Mouse (Mus musculus): ENCODE data around the gene Abt1. TPM values are rescaled to one million over a fixed set of nuclear protein-coding genes. Genes with fewer than 3 reads are reported as not detected.
A peak's percentile ranks its signal among the peaks of the same experiment; 100 is the strongest.
"Not testable (repeated sequence)": the region's sequence is repeated elsewhere in the genome, so short reads cannot be mapped to it uniquely, and the experiment has no call there.

The Abt1 gene
- total and polyA plus RNA-seq, 2 experiments from 2014 or later = 4.9 to 5.2 TPM

GRCm38 (mm10) chr13:23411311-23412210, 12.1 kb downstream of the Abt1 start:
- peak overlapping the region; percentile 57; the same call in 1 of the 2 replicates for H3K9ac ChIP-seq (replicated peaks; ENCODE audit: low read length, poor library complexity, severe bottlenecking)
- WGBS = 5% methylated on average over 29 of the region's 29 CpGs
- no peaks in the 10 kb centered on the region for H3K9me3 ChIP-seq (ENCODE audit: low read length)

GRCm38 (mm10) chr13:23410632-23411031, 13.0 kb downstream of the Abt1 start:
- Histone ChIP-seq H3K4me3 (ENCODE audit: low read depth, low read length) (no peak overlapping the region), H3K27ac (ENCODE audit: low read depth, low read length) (no peak overlapping the region), H3K27me3 (ENCODE audit: insufficient read depth, low read length) (0 out of 2 replicates have a peak, but pooled peaks cover 2% of the 10 kb centered on the region), H3K4me1 (ENCODE audit: insufficient read depth, low read length) (no peaks in the 10 kb centered on the region), H3K9ac (replicated peaks; ENCODE audit: low read length, poor library complexity, severe bottlenecking) (no peak overlapping the region), H3K9me3 (ENCODE audit: low read length) (no peaks in the 10 kb centered on the region), H3K36me3 (ENCODE audit: insufficient read depth, low read length) (no peaks in the 10 kb centered on the region), H3K4me2 (ENCODE audit: low read depth, low read length, poor library complexity, severe bottlenecking) (no peak overlapping the region)
- WGBS = 73% methylated on average over 9 of the region's 9 CpGs
- no peak for ATAC-seq (ENCODE audit: low FRiP score)
- no peak for DNase-seq (ENCODE audit: low spot score)
- TF ChIP-seq CTCF (IDR thresholded peaks at IDR 0.05) = no peak

More at GRCm38 (mm10) chr13:23411311-23412210, 12.1 kb downstream of the Abt1 start:
- TF ChIP-seq CTCF (IDR thresholded peaks at IDR 0.05) = peak; percentile 22
- DNase-seq (ENCODE audit: low spot score) (peak; percentile 71), ATAC-seq (ENCODE audit: low FRiP score) (peak; percentile 51)
- Histone ChIP-seq H3K4me1 (ENCODE audit: insufficient read depth, low read length) (no peaks in the 10 kb centered on the region), H3K36me3 (ENCODE audit: insufficient read depth, low read length) (peaks cover under 1% of the 10 kb centered on the region; the same call in 1 of the 2 replicates), H3K4me2 (ENCODE audit: low read depth, low read length, poor library complexity, severe bottlenecking) (peak overlapping the region; percentile 54), H3K27ac (ENCODE audit: low read depth, low read length) (no peak overlapping the region), H3K27me3 (ENCODE audit: insufficient read depth, low read length) (0 out of 2 replicates have a peak, but pooled peaks cover 2% of the 10 kb centered on the region), H3K4me3 (ENCODE audit: low read depth, low read length) (peak overlapping the region; percentile 46)

- 16% methylated on average over 2 of the region's 2 CpGs for WGBS
- Histone ChIP-seq H3K9ac (replicated peaks; ENCODE audit: low read length, poor library complexity, severe bottlenecking) (no peak overlapping the region), H3K4me1 (ENCODE audit: insufficient read depth, low read length) (no peaks in the 10 kb centered on the region; the same call in 1 of the 2 replicates), H3K4me2 (ENCODE audit: low read depth, low read length, poor library complexity, severe bottlenecking) (no peak overlapping the region), H3K27ac (ENCODE audit: low read depth, low read length) (no peak overlapping the region), H3K4me3 (ENCODE audit: low read depth, low read length) (no peak overlapping the region; the same call in 1 of the 2 replicates), H3K9me3 (ENCODE audit: low read length) (no peaks in the 10 kb centered on the region; the same call in 1 of the 2 replicates), H3K36me3 (ENCODE audit: insufficient read depth, low read length) (no peaks in the 10 kb centered on the region), H3K27me3 (ENCODE audit: insufficient read depth, low read length) (peaks cover 16% of the 10 kb centered on the region)
- no peak for DNase-seq (ENCODE audit: low spot score)
- no peak for ATAC-seq (ENCODE audit: low FRiP score)
- TF ChIP-seq CTCF (IDR thresholded peaks at IDR 0.05) = no peak
Observed at GRCm38 (mm10) chr13:23402626-23403025, 21.0 kb downstream of the Abt1 start.

DNA sequence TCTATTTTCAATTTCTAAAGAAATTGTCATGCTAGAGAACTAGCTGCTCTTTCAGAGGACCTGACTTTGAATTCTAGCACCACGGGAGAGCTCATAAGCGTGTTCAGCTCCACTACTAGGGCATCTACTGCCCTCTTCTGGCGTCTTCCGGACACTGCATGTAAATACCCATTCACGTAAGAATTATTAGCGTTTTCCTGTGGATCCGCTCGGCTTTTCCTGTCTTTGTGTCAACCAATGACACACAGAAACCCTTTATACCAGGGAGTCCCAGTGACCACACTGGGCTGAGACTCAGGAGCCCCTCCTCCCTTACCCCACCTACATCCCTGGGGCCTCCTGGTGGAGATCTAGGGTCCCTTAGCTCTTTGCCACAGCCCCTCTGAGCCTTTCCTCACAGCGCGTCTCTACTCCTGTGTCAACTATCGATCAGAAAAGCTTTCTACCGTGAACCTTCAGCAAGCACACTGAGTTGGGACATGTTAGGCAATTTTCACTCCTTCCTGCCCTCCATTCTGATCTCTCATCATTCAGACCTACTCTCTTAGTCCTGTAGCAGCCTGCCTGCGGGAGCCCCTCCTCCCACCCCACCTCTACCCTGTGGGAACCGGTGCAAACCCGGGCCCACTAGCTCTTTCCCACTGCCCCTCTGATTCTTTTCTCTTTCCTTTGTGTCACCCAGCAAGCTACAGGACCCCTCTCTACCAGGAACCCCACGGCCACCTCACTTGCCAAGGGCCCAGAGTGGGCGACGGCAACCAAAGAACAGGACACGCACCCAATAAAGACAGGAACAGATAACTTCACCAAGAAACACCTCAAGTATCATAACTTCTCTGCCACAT, 21.8 kb downstream of the Abt1 start:
- H3K4me1 ChIP-seq (ENCODE audit: insufficient read depth, low read length) = no peaks in the 10 kb centered on the region; the same call in 1 of the 2 replicates
- H3K4me3 ChIP-seq (ENCODE audit: low read depth, low read length) = peak overlapping the region; percentile 33
- H3K9ac ChIP-seq (replicated peaks; ENCODE audit: low read length, poor library complexity, severe bottlenecking) = no peak overlapping the region; the same call in 1 of the 2 replicates
- TF ChIP-seq CTCF (IDR thresholded peaks at IDR 0.05) = peak; percentile 82
- H3K9me3 ChIP-seq (ENCODE audit: low read length) = no peaks in the 10 kb centered on the region; the same call in 1 of the 2 replicates
- no peaks in the 10 kb centered on the region for H3K36me3 ChIP-seq (ENCODE audit: insufficient read depth, low read length)
- H3K4me2 ChIP-seq (ENCODE audit: low read depth, low read length, poor library complexity, severe bottlenecking) = peak overlapping the region; percentile 48
- WGBS = 2% methylated on average over 19 of the region's 19 CpGs
- DNase-seq (ENCODE audit: low spot score) (peak; percentile 79), ATAC-seq (ENCODE audit: low FRiP score) (peak; percentile 68)
- H3K27me3 ChIP-seq (ENCODE audit: insufficient read depth, low read length) = peaks cover 23% of the 10 kb centered on the region
- H3K27ac ChIP-seq (ENCODE audit: low read depth, low read length) = no peak overlapping the region

- peak overlapping the region; percentile 48; the same call in 1 of the 2 replicates for H3K4me2 ChIP-seq (ENCODE audit: low read depth, low read length, poor library complexity, severe bottlenecking)
- 7% methylated on average over 24 of the region's 24 CpGs for WGBS
- peaks cover 30% of the 10 kb centered on the region for H3K27me3 ChIP-seq (ENCODE audit: insufficient read depth, low read length)
- no peak overlapping the region for H3K27ac ChIP-seq (ENCODE audit: low read depth, low read length)
- ATAC-seq (ENCODE audit: low FRiP score) (no peak), DNase-seq (ENCODE audit: low spot score) (no peak)
- peak overlapping the region; percentile 33 for H3K4me3 ChIP-seq (ENCODE audit: low read depth, low read length)
- H3K36me3 ChIP-seq (ENCODE audit: insufficient read depth, low read length) = no peaks in the 10 kb centered on the region
- no peaks in the 10 kb centered on the region; the same call in 1 of the 2 replicates for H3K9me3 ChIP-seq (ENCODE audit: low read length)
- peaks cover 3% of the 10 kb centered on the region; the same call in 1 of the 2 replicates for H3K4me1 ChIP-seq (ENCODE audit: insufficient read depth, low read length)
- no peak overlapping the region for H3K9ac ChIP-seq (replicated peaks; ENCODE audit: low read length, poor library complexity, severe bottlenecking)
- TF ChIP-seq CTCF (IDR thresholded peaks at IDR 0.05) = no peak
Observed at GRCm38 (mm10) chr13:23400771-23401682, 22.6 kb downstream of the Abt1 start.

- not testable (repeated sequence) for ATAC-seq (ENCODE audit: low FRiP score); H3K4me1 ChIP-seq (ENCODE audit: insufficient read depth, low read length); H3K9me3 ChIP-seq (ENCODE audit: low read length); H3K27ac ChIP-seq (ENCODE audit: low read depth, low read length); H3K9ac ChIP-seq (replicated peaks; ENCODE audit: low read length, poor library complexity, severe bottlenecking); H3K4me3 ChIP-seq (ENCODE audit: low read depth, low read length); H3K4me2 ChIP-seq (ENCODE audit: low read depth, low read length, poor library complexity, severe bottlenecking); H3K36me3 ChIP-seq (ENCODE audit: insufficient read depth, low read length); DNase-seq (ENCODE audit: low spot score)
- H3K27me3 ChIP-seq (ENCODE audit: insufficient read depth, low read length) = peaks cover 39% of the 10 kb centered on the region
- 12% methylated on average over 14 of the region's 14 CpGs for WGBS
Observed at GRCm38 (mm10) chr13:23396913-23397312, 26.8 kb downstream of the Abt1 start.

Data from midbrain, postnatal 0 days (tissue).